Mouse (Mus musculus) lung, postnatal 0 days (tissue): Measurements from ENCODE around the gene Srsf3.

Experiments
- CTCF ChIP-seq: IDR thresholded peaks from 2 replicates; pipeline ENCODE4 v1.5.1; 2016; ENCODE audit warnings: antibody characterized with exemption, mild to moderate bottlenecking
- EP300 ChIP-seq: IDR thresholded peaks from 2 replicates; pipeline ENCODE4 v1.6.1; 2016; ENCODE audit warnings: antibody characterized with exemption, mild to moderate bottlenecking, control low read depth

GRCm38 (mm10) chr17:29035506-29035905 lies 3.1 kb downstream of the Srsf3 start:
- TF ChIP-seq EP300 (no peak), CTCF (no peak)
